Mouse (Mus musculus): ENCODE data around the gene Bmp8a.

GRCm38 (mm10) chr4:123286790-123287189 is 56.3 kb downstream of the Bmp8a start:
- TF ChIP-seq CTCF (IDR thresholded peaks at IDR 0.05; ENCODE audit: borderline replicate concordance, insufficient read depth, low read length) (no peak), POLR2A (IDR thresholded peaks at IDR 0.05; ENCODE audit: low read depth, low read length) (no peak)
